Mouse (Mus musculus): ENCODE measurements at regions not wholly inside any gene's neighbourhood (a gene's known extent, or its start where the extent isn't known, plus 50 kb on each side); places are given as distances from the start of the nearest gene placed in this dataset.

DNA sequence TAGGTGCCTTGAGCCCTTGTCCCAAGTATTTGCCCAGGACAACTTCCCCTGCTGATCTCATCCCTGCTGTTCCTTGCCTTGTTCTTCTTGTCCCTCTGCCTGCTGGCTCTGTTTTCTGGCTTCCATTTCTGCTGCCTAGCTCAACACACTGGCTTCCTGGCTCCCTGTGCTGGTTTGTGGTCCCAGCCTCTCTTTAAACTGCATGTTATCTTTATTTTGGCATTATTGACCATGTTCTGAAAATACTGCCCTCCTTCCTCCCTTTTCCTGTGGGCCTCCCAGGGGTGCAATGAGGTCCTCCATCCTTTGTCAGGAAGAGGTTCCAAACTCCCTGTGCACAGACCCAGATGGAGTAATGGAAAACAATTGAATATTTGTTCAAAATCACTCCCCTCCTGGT is 97.9 kb upstream of the Arhgap32 start:
- TF ChIP-seq CTCF (IDR thresholded peaks at IDR 0.05; ENCODE audit: control insufficient read depth, insufficient read depth, insufficient replicate concordance, low read depth, low read length) (no peak), POLR2A (IDR thresholded peaks at IDR 0.05; ENCODE audit: control insufficient read depth, low read depth, low read length) (no peak)
